Mouse (Mus musculus): Measurements from ENCODE around the gene Tshr.

Gene Tshr

GRCm38 (mm10) chr12:91587491-91588033, 203.2 kb downstream of the Tshr start:
- no peak for DNase-seq (ENCODE audit: low spot score)

- DNase-seq (ENCODE audit: low spot score) = peak; percentile 96
Measured at GRCm38 (mm10) chr12:91588176-91588669, 203.9 kb downstream of the Tshr start.

DNA sequence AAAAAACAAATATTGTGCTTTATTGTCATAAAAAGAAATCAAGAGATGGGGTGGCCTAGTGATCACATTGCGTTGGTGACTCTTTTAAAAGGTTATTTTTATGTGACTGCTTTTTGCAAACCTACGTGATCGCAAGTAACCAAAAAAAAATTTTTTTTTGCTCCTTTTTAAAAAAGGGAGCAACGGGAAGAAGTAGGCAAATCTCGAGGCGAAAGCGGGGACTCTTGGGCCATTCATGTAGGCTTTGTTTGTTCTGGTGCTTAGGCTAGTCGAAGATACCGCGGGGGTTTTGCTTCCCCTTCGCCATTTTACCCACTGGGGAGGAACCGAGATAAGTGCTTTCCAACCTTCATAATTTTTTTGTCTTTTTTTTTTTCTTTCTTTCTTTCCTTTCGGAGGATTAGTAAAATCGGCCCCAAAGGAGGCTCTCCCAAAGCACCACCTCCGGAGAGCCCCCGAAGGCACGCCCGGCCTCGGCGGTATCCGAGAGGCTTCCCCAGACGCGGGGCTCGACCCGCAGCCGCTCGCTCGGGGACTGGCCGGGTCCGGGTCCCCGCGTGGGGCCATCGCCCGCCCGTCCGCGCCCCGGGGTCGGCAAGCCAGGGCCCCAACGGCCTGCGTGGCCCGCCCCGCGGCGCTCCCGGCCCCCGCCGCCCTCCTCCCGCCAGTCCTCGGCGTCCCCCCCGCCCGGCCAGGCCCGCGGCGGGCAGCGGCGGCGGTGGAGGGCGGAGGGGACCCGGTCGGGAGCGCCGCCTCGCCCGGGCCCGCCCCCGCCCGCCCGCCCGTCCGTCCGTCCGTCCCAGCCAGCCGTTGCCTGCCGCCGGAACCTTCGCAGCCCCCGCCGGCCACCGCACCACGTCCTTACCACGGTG, 204.5 kb downstream of the Tshr start:
- peak; percentile 49 for DNase-seq (ENCODE audit: low spot score)

DNA sequence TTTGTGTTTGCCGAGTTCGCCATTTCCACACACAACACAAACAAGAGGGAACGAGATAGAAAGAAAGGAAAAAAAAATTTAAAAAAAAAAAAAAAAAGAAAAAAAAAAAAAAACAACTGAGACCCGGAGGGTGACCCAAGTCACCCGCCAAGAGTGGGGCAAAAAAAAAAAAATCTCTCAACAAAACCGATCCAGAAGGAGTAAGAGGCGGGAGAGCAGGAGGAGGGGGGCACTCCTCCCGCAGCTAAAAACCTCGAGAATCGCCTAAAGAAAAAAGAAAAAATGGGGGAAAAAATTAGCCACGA, 205.1 kb downstream of the Tshr start:
- no peak for DNase-seq (ENCODE audit: low spot score)

DNA sequence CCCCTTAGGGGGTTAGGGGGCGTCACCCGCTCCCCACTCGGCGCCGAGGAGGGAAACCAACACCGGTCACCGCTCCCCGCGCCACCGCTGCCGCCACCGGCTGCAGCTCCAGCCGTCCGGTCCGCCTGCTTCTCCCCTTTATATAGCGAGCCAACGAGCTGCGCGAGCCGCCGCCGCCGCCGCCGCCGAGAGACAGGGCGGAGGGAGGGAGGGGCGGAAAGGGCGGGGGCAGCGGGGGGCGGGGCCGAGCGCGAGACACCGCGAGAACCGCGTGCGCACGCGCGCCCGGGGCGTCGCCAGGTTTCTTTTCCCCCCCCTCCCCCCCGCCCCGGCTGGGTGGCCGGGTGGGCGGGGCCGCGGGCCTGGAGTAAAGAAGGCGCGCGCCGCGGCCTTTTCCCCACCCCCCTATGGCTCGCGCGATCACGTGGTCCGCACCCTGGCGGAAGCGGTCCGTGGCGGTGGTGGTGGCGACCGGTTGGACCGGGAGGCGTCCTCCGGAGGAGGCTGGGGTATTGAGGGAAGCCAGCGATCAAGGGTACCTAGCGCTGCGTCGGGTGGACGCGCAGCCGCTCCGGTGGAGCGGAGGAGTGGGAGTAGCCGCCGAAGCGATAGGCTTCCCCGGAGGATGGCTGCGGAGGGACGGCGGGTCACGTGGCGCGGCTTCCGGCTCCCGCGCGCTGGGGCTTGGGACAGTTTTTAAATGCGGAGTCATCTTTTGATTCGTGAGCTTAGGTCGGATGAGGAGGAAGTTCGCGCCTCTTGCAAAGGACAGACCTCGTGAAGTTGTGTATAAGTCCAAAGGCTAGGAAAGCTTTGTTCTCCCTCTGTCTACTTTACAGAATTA, 205.7 kb downstream of the Tshr start, which contains the start of gene Gtf2a1:
Gene Gtf2a1, minus strand, starts transcription at position 641 of the 844 bp plus-strand sequence.
- DNase-seq (ENCODE audit: low spot score) = peak; percentile 94

DNA sequence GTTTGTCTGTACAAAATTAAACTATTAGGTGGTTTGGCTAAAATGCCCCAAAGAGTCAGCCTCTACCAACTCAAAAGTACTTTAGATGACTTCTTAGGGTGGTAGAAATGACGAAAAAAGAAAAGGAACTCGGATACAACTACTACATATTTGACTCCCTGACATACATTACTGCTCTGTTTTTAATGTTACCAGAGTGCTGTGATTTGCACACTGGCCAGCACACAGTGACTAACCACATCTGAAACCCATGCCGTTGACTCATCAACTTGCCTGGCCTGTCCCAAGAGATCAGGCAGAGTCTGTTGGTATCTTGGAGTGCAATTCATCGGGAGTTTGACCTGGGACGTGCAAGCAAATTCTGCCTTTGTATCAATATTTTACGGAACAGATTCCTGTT, 206.4 kb downstream of the Tshr start:
- DNase-seq (ENCODE audit: low spot score) = peak; percentile 27

DNA sequence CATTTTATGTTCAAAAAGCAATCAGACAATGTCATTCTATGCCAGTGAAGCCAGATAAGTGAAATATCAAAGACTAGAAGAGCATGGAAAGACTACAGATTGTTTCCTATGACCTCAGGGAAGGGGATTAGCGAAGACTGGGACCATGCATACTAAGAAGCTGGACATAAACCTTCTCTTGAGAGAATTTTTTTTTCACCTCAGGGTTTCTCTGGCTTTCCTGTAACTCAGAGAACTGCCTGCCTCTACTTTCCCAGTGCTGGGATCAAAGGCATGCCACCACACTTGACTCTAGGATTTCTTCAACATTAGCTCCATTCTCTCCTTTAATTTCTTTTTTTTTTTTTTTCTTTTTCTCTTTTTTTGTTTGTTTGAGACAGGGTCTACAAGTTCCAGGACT, 206.8 kb downstream of the Tshr start:
- no peak for DNase-seq (ENCODE audit: low spot score)

- peak; percentile 28 for DNase-seq (ENCODE audit: low spot score)
Measured at GRCm38 (mm10) chr12:91592128-91592527, 207.8 kb downstream of the Tshr start.
